In genomic region chr13:20297841-20298240, GRCm38 (mm10) we compare ENCODE assay signal across 8 mouse cellular contexts.
DNase-seq lines count a peak whose midpoint lies in the region; ATAC-seq and TF ChIP-seq lines count a peak whose summit lies in the region.

No protein-coding gene starts in this region.

- no peak overlapping the region for H3K9ac ChIP-seq in embryonic facial prominence, embryonic 11.5 days (replicated peaks; ENCODE audit: low read length)
- H3K9ac ChIP-seq in hindbrain, embryonic 15.5 days: no peak overlapping the region

- H3K36me3 ChIP-seq in spleen, adult 2 months (ENCODE audit: control insufficient read depth, insufficient read depth, low read length): peaks cover 15% of the 10 kb centered on the region
- H3K36me3 ChIP-seq in embryonic facial prominence, embryonic 11.5 days (replicated peaks; ENCODE audit: control insufficient read depth, insufficient read depth, low read depth, low read length): no peaks in the 10 kb centered on the region
- no peaks in the 10 kb centered on the region for H3K36me3 ChIP-seq in hindbrain, embryonic 15.5 days
- H3K36me3 ChIP-seq in limb, embryonic 10.5 days: no peaks in the 10 kb centered on the region

- H3K4me3 ChIP-seq in spleen, adult 2 months (ENCODE audit: extremely low read depth, insufficient read depth, insufficient read length): no peak overlapping the region
- no peak overlapping the region for H3K4me3 ChIP-seq in embryonic facial prominence, embryonic 11.5 days (ENCODE audit: low read depth, low read length)
- H3K4me3 ChIP-seq in hindbrain, embryonic 15.5 days: no peak overlapping the region
- no peak overlapping the region for H3K4me3 ChIP-seq in limb, embryonic 10.5 days

- H3K4me2 ChIP-seq in embryonic facial prominence, embryonic 11.5 days (ENCODE audit: low read depth, low read length): no peak overlapping the region
- H3K4me2 ChIP-seq in hindbrain, embryonic 15.5 days: no peak overlapping the region

- no peaks in the 10 kb centered on the region for H3K9me3 ChIP-seq in embryonic facial prominence, embryonic 11.5 days (replicated peaks; ENCODE audit: control insufficient read depth, low read length)
- H3K9me3 ChIP-seq in hindbrain, embryonic 15.5 days: no peaks in the 10 kb centered on the region
- no peaks in the 10 kb centered on the region for H3K9me3 ChIP-seq in limb, embryonic 10.5 days (replicated peaks)

- DNase-seq in spleen, adult 2 months (ENCODE audit: low read depth in 1 of 2, low spot score in 2 of 2): peak in 1 of 2 experiments; percentile 20
- DNase-seq in spleen, adult 12 weeks (ENCODE audit: low spot score): no peak
- DNase-seq in adrenal gland, postnatal 25 days: peak; percentile 71
- DNase-seq in embryonic facial prominence, embryonic 11.5 days (ENCODE audit: low spot score): peak; percentile 85
- peak; percentile 76 for DNase-seq in limb, embryonic 10.5 days (ENCODE audit: low spot score)
- peak; percentile 8 to 33 for DNase-seq in natural killer cell, adult 2 months (ENCODE audit: low spot score in 2 of 2)
- DNase-seq in thymus, postnatal 14 days: peak; percentile 61

- no peaks in the 10 kb centered on the region for H3K27me3 ChIP-seq in spleen, adult 2 months (ENCODE audit: control insufficient read depth, insufficient read depth, low read length)
- H3K27me3 ChIP-seq in embryonic facial prominence, embryonic 11.5 days (ENCODE audit: control insufficient read depth, insufficient read depth, low read length): no peaks in the 10 kb centered on the region
- no peaks in the 10 kb centered on the region for H3K27me3 ChIP-seq in hindbrain, embryonic 15.5 days
- H3K27me3 ChIP-seq in limb, embryonic 10.5 days (ENCODE audit: low read depth, poor library complexity, severe bottlenecking): no peaks in the 10 kb centered on the region

- whole genome bisulfite sequencing in spleen, adult 2 months: 62% methylated on average over 3 of the region's 3 CpGs
- WGBS in embryonic facial prominence, embryonic 11.5 days: 17% methylated on average over 3 of the region's 3 CpGs
- 11% methylated on average over 3 of the region's 3 CpGs for WGBS in hindbrain, embryonic 15.5 days
- 9% methylated on average over 3 of the region's 3 CpGs for WGBS in limb, embryonic 10.5 days

- no peaks in the 10 kb centered on the region for H3K4me1 ChIP-seq in spleen, adult 2 months (ENCODE audit: control insufficient read depth, insufficient read depth, insufficient read length)
- H3K4me1 ChIP-seq in embryonic facial prominence, embryonic 11.5 days (ENCODE audit: control insufficient read depth, insufficient read depth, low read length): no peaks in the 10 kb centered on the region
- H3K4me1 ChIP-seq in hindbrain, embryonic 15.5 days (replicated peaks): no peaks in the 10 kb centered on the region
- no peaks in the 10 kb centered on the region for H3K4me1 ChIP-seq in limb, embryonic 10.5 days

- TF ChIP-seq POLR2A in spleen, adult 2 months (IDR thresholded peaks at IDR 0.05; ENCODE audit: low read depth, low read length): no peak

- peak; percentile 51; the same call in 1 of the 2 replicates for TF ChIP-seq CTCF in spleen, adult 2 months (IDR thresholded peaks at IDR 0.05; ENCODE audit: extremely low read depth, insufficient read depth, insufficient read length, insufficient replicate concordance)

- no peak overlapping the region for H3K27ac ChIP-seq in spleen, adult 2 months (ENCODE audit: insufficient read depth, low read length)
- H3K27ac ChIP-seq in embryonic facial prominence, embryonic 11.5 days (replicated peaks; ENCODE audit: low read depth, low read length): no peak overlapping the region
- no peak overlapping the region for H3K27ac ChIP-seq in hindbrain, embryonic 15.5 days (replicated peaks)
- H3K27ac ChIP-seq in limb, embryonic 10.5 days: no peak overlapping the region

- ATAC-seq in embryonic facial prominence, embryonic 11.5 days (replicated peaks; ENCODE audit: insufficient number of reproducible peaks, low FRiP score, low TSS enrichment, low read depth): 0 out of 2 replicates have a peak, but pooled peaks have one; percentile 42
- peak; percentile 69; the same call in 1 of the 2 replicates for ATAC-seq in hindbrain, embryonic 15.5 days (ENCODE audit: low FRiP score, low read depth)
